Mouse (Mus musculus): ENCODE results near the gene Arid2. TPM values are rescaled to one million over a fixed set of nuclear protein-coding genes. Genes with fewer than 3 reads are reported as not detected.
"Not testable (repeated sequence)": the region's sequence is repeated elsewhere in the genome, so short reads cannot be mapped to it uniquely, and the experiment has no call there.

Arid2 gene
- total RNA-seq (2015) (64.1 and 66.2 TPM in 2 replicates), total RNA-seq (2017) (35.7 and 36.1 TPM in 2 replicates)

DNA sequence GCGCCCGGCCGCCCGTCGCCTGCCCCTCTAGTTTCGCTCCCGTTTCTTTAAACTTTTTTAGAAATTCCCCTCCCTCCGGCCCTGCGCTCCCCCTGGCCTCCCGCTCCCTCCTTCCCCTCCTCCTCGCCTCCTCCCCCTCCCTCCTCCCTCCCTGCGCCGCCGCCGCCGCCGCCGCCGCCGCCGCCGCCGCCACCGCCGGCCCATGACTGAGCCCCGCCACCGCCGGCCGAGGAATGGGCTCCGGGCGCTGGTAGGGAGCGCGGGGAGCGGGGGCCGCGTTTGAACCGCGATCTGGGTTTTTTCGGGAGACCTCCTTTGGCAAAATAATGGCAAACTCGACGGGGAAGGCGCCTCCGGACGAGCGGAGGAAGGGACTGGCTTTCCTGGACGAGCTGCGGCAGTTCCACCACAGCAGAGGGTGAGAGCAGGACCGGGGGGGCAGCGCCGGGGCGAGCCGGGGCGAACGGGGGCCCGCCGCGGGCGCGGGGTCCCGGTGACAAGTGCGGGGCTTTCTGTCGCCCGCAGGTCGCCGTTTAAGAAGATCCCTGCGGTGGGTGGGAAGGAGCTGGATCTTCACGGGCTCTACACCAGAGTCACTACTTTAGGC, at the start of gene Arid2:
TSS of gene Arid2 (plus strand) at position 150 of the 607 bp plus-strand sequence.
- ATAC-seq (replicated peaks; ENCODE audit: poor library complexity) = 0 out of 2 replicates have a peak, but pooled peaks have one; percentile 2

DNA sequence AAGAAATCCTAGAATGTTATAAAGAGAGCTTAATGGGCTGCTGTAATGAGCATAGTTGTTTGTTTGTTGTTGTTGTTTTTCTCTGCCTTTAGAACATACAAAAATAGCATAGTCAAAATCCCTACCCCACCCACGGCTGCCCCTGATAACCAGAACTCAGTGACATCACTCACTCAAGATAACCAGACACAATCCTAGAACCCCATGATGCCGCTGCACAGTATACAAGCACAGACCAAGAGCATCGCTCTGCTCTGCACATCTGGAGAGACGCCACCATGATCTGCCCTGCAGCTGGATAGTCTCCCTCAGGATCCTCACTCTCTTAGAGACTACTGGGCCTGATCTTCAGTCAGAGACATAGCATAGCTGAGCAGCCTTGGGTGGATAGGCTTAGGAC, 49.2 kb upstream of the Arid2 start:
- ATAC-seq (replicated peaks; ENCODE audit: poor library complexity) = peak; percentile 37; the same call in 1 of the 2 replicates

DNA sequence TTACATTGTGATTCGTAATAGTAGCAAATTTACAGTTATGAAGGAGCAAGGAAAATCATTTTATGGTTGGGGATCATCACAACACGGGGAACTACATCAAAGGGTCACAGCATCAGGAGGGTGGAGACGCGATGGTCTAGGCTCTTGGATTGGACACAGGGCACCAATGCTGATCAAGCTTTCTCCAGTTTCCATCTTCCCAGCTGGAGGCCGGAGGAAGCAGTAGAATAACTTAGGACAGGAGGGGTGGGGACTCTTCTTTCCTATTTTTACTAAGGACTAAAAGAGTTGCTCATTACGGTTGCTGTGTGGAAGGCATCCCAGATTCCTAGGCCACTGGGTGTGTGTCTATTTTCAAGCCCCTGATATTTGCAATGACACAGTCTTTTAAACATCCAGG, 43.1 kb upstream of the Arid2 start:
- ATAC-seq (replicated peaks; ENCODE audit: poor library complexity) = no peak

DNA sequence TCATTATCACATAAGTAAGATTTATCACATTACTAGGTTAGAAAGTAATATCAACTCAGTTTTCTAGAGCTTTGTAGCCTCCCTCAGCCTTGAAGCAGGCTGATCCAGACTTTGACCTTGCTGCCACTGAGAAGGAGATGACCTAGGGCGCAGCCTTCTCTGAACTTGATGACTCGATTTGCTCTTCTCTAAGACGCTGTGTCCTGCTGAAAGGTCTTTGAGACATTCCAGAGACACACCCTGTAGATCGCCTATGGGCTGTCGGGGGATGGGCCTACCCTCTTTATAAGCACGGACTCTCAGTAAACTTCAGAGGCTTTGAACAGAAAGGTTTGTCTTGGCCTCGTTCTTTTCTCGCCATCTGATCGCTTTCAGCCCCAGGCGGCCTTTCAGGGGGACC, 42.6 kb upstream of the Arid2 start:
- not testable (repeated sequence) for ATAC-seq (replicated peaks; ENCODE audit: poor library complexity)

DNA sequence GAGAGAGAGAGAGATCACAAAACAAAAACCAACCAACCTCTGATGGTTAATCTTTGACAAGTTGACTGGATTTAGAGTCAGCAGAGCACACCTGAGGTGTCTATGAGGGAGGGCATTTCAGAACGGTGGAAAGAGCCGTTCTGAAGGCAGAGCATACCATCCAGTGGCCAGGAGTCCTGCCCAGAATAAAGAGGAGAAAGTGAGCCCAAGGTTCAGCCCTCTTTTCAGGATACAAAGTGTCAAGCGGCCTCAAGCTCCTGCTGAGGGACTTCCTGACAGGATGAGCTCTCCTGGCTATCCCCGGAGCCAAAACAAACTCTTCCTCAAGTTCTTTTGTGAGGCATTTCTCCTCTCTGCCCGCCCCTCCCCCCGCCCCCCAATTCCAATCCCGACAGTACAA, 33.5 kb upstream of the Arid2 start:
- no peak for ATAC-seq (replicated peaks; ENCODE audit: poor library complexity)

DNA sequence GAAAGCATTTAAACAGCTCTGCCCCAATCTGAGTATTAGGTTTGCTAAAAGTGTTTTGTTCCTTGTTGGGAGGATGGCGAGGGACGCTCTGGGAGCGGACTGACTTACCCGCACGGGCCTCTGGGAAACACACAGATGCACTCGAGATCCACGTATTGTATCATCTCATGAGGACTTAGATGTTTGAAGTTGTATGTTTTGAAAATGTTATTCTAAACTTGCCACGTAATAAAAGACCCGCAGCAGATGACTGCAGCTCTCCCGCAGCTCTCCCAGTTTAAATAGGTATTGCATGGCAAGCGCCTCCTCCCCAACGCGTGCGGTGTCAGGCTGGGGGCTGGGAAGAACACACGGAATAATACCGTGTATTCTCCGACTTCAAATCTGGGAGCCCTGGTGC, 33.0 kb upstream of the Arid2 start:
- ATAC-seq (replicated peaks; ENCODE audit: poor library complexity) = no peak

DNA sequence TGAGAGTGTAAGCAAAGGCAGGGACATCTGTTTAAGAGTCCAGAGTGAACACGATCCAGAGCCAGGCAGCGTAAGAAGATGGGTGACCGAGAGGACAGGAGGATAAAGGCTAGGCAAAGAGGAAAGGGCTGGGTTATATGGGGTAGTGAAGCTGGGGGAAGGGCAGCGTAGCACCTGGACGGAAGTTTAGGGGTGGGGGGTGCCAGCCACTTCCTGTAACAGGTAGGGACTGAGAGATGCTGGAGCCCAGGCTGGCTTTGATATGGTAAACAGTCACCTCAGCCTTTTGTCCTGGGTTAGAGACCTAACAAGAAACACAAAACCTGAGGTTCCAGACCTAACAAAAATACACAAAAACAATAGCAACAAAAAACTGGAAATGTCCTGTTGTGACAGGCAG, 29.5 kb upstream of the Arid2 start:
- no peak for ATAC-seq (replicated peaks; ENCODE audit: poor library complexity)

DNA sequence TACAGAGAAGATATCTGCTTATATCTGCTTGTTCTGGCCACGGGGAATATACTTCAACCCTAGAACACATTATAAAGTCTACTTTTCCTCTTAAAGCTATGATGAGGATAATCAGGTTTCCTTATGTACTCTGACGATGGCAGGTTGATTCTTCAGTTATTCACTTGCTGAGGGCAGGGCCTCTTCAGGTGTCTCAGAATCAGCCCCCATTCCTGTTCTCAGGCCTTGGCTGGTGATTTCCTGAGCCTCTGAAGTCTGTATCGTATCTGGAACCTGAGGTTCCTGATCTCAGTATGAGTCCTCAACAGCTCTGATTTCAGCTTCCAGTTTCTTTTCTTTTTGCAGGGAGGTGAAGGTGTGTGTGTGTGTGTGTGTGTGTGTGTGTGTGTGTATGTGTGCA, 22.7 kb upstream of the Arid2 start:
- no peak for ATAC-seq (replicated peaks; ENCODE audit: poor library complexity)

DNA sequence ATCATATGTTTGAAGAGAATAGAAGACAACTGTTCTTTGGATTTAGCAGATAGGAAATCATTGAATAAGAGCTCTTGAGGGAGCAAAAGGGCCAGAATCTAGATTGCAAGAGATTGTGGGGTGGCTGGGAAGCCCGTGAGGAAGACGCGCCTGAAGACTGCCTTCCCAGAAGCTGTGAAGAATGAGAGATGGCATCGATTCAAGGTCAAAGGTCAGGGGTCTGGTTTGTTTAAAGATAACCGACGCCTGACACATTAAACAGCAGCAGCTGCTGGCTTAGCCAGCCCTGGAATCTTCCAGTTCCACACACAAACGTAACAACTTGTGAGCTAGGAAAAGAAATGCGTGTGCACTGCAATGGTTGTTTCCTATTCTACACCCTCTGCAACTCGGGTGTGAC, 19.4 kb upstream of the Arid2 start:
- no peak for ATAC-seq (replicated peaks; ENCODE audit: poor library complexity)

DNA sequence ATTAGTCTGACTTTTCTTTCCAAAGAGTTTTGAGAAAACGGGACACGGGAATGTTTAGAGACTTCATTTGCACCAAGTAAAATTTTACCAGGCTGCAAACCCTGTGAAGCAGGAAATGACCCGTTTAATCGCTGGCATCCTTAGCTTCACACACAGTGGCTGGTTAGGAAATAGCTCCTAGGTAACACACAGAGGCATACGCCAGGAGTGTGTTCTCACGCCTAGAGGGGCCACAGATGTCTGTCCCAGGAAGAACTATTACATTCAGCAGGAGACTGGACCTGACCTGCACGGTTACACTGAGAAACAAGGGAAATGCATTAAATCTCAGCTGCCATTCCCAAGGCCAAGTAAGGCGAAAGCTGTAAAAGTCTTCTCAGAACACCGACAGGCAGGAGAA, 18.7 kb upstream of the Arid2 start:
- no peak for ATAC-seq (replicated peaks; ENCODE audit: poor library complexity)

DNA sequence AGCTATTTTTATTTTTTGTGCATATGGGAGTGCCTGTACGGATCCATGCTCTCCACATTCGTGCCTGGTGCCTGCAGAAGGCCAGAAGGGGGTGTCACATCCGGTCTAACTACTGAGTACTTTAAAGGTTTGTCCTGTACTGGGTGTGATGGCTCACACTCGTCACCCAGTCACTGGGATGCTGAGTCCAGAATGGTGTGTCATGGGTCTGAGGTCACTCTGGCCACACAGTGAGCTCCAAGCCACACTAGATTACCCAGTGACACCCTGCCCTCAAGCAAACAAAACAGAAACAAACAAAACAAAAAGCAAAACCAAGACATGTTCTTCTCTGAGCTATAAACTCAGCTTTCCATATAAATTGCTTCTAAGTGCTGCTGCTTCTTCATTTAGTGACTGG, 17.9 kb upstream of the Arid2 start:
- no peak for ATAC-seq (replicated peaks; ENCODE audit: poor library complexity)

DNA sequence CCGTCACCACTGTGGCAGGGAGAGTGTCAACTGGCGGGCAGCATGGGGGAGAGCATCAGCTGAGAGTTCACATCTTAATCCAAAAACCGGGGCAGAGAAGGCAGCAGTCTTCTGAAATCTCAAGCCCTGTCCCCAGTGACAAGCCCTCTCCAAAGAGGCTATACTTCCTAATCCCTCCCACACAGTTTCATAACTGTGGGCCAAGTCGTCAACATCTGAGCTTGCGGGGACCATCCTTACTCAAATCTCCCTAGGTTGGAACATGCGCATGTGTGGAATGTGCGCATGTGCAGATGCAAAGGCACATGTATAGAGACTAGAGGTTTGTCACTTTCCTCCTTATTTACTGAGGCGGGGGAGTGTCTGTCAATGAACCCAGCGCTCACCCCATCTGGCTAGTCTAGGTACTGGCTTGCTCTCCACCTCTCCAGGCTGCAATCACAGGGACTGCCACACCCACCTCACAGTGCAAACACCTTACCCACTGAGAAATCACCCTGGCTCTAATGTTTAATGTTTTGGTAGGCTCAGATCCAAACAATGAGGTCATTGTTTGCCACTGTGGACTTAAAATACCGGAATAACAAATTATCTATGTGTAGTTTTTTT, 16.9 kb upstream of the Arid2 start:
- 0 out of 2 replicates have a peak, but pooled peaks have one; percentile 14 for ATAC-seq (replicated peaks; ENCODE audit: poor library complexity)

DNA sequence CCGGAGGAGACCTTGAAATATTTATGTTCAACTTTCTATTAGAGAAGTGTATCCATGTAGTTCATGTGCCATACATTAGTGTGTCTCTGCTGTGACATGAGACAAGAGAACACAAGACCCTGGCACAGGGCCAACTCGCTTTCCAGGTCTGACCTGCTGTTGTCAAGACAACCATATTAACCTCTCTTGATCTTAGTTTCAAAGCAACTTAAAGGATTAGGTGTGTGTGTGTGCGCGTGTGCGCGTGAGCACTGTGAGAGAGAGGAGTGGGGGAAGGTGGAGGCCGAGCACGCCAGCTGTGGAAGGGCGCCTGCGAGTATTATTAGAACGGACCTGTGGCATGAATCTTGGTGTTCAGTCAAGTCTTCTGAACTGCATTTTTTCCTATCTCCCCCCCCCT, 15.0 kb upstream of the Arid2 start:
- ATAC-seq (replicated peaks; ENCODE audit: poor library complexity) = no peak

DNA sequence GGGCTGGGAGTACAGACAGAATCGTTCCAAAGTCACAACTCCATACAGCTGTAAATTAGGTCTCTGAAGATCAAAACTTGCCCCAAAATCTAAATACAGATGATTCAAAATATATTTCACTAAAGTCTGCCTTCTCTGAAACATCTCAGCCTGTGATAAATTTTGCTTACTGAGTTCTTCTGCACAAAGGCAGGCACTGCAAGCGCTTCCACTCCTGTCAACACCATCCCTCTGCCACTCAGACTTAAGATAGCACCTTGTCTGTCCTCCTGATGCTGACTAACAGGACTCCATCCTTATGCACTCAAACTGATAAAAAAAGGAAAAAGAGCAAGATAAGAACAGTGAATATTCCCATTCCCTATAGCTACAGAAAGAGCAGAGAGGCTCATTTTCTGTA, 13.0 kb upstream of the Arid2 start:
- ATAC-seq (replicated peaks; ENCODE audit: poor library complexity) = no peak

DNA sequence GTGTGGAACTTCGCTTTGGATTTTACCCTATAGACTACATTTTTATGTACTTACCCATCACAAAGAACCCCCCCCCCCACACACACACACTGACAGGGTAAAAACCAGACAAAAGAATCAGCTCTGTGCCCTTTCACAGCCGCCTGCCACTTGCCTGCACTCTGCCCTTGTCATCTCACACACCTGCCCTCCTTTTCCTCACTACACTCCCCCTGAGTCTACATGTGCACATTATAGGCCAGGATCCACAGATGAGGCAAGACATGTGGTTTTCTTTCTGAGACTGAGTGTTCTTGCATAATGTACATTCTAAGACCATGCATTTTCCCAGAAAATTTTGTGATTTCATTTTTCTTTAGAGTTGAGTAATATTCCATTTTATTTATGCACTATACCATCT, 12.1 kb upstream of the Arid2 start:
- ATAC-seq (replicated peaks; ENCODE audit: poor library complexity) = peak; percentile 68

DNA sequence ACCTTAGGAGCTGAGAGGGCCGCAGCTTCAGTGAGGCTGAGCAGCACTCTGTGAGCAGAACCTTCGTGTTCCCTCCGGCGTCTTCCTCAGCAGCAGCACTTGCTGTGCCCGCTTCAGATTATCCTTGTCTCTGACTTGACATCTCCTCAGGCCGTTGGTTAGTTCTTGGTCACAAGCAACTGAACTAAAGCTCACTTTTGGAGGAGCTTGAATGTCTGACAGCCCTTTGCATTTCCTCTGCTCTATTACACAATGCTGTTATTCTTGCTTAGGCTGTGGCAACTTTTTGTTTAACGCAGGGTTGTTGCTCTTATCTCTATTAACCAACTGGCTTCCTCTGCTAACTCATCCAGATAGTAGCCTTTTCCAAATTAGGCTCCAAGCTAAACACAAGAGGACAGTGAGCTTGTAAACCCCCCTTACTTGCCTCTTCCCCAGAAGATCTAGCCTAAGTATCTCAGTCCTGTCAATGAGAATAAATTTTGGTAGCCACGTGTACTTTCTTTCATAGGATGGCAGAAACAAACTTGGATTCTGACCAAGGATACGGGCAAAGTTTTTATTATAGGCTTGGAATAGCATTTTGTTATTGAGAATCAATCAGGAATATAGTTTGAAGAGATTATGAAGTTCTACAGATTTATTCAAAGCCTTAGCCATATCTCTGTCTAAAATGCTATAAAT, 11.4 kb upstream of the Arid2 start:
- ATAC-seq (replicated peaks; ENCODE audit: poor library complexity) = peak; percentile 78

DNA sequence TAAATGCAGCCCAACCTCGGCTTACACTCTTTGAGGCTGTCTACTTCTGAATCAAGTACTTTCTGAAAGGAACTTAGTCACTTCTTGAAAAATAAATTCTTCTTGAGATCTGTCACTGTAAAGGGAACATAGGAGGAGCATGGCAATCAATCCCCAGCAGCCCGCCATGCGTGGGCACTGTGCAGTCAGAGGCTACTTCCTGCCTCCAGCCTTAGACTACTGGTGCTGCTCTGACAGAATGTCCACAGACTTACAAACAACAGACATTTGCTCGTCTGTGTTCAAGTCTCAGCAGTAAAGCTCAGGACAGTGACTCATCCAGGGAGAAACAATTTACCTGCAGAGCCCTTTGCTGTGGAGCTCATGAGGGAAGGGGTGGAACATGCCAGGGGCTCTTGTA, 10.3 kb upstream of the Arid2 start:
- peak; percentile 35 for ATAC-seq (replicated peaks; ENCODE audit: poor library complexity)

DNA sequence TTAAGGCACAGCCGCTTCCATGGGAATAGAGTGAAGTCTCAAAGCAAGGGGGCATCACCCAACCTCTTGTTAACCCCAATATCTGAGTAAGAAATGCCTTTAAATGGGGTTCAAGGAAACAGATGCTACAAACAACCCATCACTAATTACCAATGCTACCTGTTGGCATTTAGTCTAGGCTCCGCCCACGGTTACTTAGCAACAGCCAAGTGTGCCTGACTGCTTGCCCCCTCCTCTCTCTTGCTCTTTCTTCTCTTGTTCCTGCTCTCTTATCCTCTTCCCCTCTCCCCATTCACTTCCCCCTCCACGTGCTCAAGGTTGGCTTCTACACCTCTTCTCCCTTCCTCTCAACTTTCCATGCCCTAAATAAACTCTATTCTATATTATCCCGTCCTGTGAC, 6.1 kb upstream of the Arid2 start:
- ATAC-seq (replicated peaks; ENCODE audit: poor library complexity) = no peak

DNA sequence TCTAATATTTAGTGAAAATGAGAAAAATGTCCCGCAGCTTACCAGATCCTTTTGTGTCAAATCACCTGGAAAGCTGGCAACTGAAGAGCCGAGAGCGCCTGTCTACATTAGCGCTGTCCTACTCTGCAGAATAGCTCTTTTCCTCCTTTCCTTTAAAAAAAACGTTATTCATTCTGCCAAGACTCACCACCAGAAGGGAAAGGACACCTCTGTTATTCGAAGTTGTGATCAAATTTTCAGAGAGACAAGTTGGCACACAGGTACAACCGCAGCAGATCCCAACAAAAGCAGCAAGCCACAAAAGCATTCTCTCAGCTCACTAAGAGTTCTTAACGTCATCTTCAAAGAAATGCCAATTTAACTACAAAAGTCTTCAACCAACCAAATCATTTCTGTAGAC, 4.2 kb upstream of the Arid2 start:
- ATAC-seq (replicated peaks; ENCODE audit: poor library complexity) = no peak

DNA sequence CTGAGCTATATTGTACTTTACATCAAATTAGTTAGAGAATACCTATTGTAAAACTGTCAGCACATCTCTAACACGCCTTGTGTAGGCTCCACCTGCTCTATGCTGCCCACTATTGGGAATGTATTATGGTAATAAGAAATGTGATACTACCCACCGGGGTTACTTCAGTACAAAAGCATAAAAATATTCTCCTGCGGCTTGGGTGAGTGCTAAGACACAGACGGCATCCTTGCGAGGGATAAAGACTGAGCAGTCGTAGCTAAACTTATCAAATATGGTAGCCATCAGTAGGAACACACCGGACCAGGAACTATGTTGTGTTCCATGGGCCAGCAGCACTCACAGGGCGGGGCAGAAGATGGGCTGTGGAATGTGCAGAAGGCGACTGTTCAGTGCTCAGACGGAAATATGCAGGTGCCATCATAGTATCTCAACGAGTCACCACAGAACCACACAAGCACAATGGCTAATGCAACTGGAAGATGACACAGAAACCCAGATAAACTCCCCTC, 3.3 kb upstream of the Arid2 start:
- ATAC-seq (replicated peaks; ENCODE audit: poor library complexity) = peak; percentile 5; the same call in 1 of the 2 replicates

DNA sequence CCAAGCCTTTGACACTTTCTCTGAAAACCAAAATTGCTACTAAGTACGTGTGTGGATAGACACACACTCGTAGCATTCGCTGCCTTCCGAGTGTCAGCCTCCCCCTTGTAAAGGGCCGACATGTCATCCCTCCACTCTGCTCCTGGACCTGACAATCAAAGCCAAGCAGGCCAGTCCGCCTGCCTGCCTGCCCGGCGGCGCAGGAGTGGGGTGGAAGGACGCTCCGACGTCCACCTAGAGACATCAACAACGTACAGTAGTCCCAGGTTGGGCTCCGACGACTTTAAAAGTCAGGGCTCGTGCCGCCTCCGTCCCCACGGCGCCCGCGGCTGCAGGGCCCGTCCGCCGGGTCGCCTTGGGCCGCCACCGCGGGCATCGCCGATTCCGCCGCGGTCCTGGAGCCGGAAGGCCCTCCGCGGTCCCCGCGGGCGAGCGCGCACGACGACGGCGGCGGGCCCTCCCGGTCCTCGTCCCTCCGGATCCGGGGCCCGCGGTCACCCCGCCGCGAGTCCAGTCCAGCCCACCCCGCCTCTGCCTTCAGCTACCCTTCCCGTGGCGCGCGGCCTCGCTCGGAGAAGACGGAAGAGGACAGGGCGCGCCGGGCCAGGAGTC, 2.5 kb upstream of the Arid2 start:
- no peak for ATAC-seq (replicated peaks; ENCODE audit: poor library complexity)
